Mouse (Mus musculus): ENCODE data around the gene Ensa.

The Ensa gene

GRCm38 (mm10) chr3:95631304-95631703 is 6.5 kb downstream of the Ensa start:
- POLR2A ChIA-PET, result interaction anchor here in 3 of 4 experiments (2.3 to 55.3 kb wide), 4 partner anchors 12 to 46 kb away, joined by 5 to 4534 read pairs (median 2334); partner anchors contain the start of genes Adamtsl4 (in 2 of the 3) and Mcl1 (in 2 of the 3)
- CTCF ChIA-PET, result no interaction called here

GRCm38 (mm10) chr3:95632648-95633588 is 8.1 kb downstream of the Ensa start:
- CTCF ChIA-PET, result interaction anchor here (0.5 to 2.1 kb wide), 55 partner anchors 8 to 647 kb away, joined by 3 to 22 read pairs (median 5); partner anchors contain the start of genes Ensa (in 2 of the 4) and Golph3l (in 2 of the 4)

GRCm38 (mm10) chr3:95635636-95636035 is 10.8 kb downstream of the Ensa start:
- POLR2A ChIA-PET, result interaction anchor here (0.6 to 55.3 kb wide), 14 partner anchors 8 to 41 kb away, joined by 3 to 4534 read pairs (median 14); partner anchors contain the start of genes Ensa (in 4 of the 4), Adamtsl4 (in 2 of the 4) and Mcl1 (in 2 of the 4)
- CTCF ChIA-PET, result interaction anchor here in 2 of 4 experiments (0.7 to 1.6 kb wide), 5 partner anchors 10 to 41 kb away, joined by 3 to 6 read pairs (median 4); partner anchors contain the start of gene Ensa (in 1 of the 2)

More at GRCm38 (mm10) chr3:95632648-95633588, 8.1 kb downstream of the Ensa start:
- POLR2A ChIA-PET, result interaction anchor here (0.5 to 55.3 kb wide), 47 partner anchors 6 to 773 kb away, joined by 3 to 4534 read pairs (median 4); partner anchors contain the start of genes Ensa (in 3 of the 4), Adamtsl4 (in 2 of the 4), Golph3l (in 2 of the 4) and Mcl1 (in 2 of the 4)

GRCm38 (mm10) chr3:95636072-95636471 is 11.3 kb downstream of the Ensa start:
- CTCF ChIA-PET, result interaction anchor here in 2 of 4 experiments (1.0 to 1.6 kb wide), 5 partner anchors 11 to 40 kb away, joined by 3 to 6 read pairs (median 4); partner anchors contain the start of gene Ensa (in 1 of the 2)
- POLR2A ChIA-PET, result interaction anchor here (0.6 to 55.3 kb wide), 14 partner anchors 7 to 41 kb away, joined by 3 to 4534 read pairs (median 14); partner anchors contain the start of genes Ensa (in 4 of the 4), Adamtsl4 (in 2 of the 4) and Mcl1 (in 2 of the 4)

GRCm38 (mm10) chr3:95639694-95640093 is 14.9 kb downstream of the Ensa start:
- POLR2A ChIA-PET, result interaction anchor here (0.6 to 55.3 kb wide), 14 partner anchors 8 to 348 kb away, joined by 3 to 4534 read pairs (median 8); partner anchors contain the start of genes Adamtsl4 (in 2 of the 4), Ensa (in 2 of the 4) and Mcl1 (in 2 of the 4)
- CTCF ChIA-PET, result interaction anchor here in 3 of 4 experiments (0.6 to 2.3 kb wide), 9 partner anchors 12 to 63 kb away, joined by 3 to 28 read pairs (median 3); no protein-coding TSS in a partner anchor

GRCm38 (mm10) chr3:95643097-95643496 is 18.3 kb downstream of the Ensa start:
- POLR2A ChIA-PET, result interaction anchor here (0.6 to 55.3 kb wide), 13 partner anchors 4 to 327 kb away, joined by 3 to 4534 read pairs (median 5); partner anchors contain the start of genes Adamtsl4 (in 2 of the 4), Ensa (in 2 of the 4), Mcl1 (in 2 of the 4) and Golph3l (in 1 of the 4)
- CTCF ChIA-PET, result interaction anchor here (0.5 to 1.8 kb wide), 6 partner anchors 8 to 40 kb away, joined by 3 to 12 read pairs (median 5); no protein-coding TSS in a partner anchor

- CTCF ChIA-PET, result interaction anchor here (0.5 to 3.1 kb wide), 13 partner anchors 10 to 573 kb away, joined by 3 to 22 read pairs (median 4); no protein-coding TSS in a partner anchor
- POLR2A ChIA-PET, result interaction anchor here (0.5 to 55.3 kb wide), 40 partner anchors 2 to 802 kb away, joined by 3 to 4534 read pairs (median 4); partner anchors contain the start of genes Ensa (in 3 of the 4), Mcl1 (in 3 of the 4), Adamtsl4 (in 2 of the 4) and Golph3l (in 2 of the 4)
Observed at GRCm38 (mm10) chr3:95645313-95646235, 20.8 kb downstream of the Ensa start.

- ChIA-PET CTCF (interaction anchor here in 3 of 4 experiments (0.6 to 2.3 kb wide), 3 partner anchors 20 to 234 kb away, joined by 3 to 7 read pairs (median 3); no protein-coding TSS in a partner anchor), POLR2A (interaction anchor here (0.6 to 55.3 kb wide), 9 partner anchors 1 to 107 kb away, joined by 3 to 4534 read pairs (median 211); partner anchors contain the start of genes Mcl1 (in 3 of the 4), Adamtsl4 (in 2 of the 4) and Ensa (in 2 of the 4))
Observed at GRCm38 (mm10) chr3:95648016-95648415, 23.2 kb downstream of the Ensa start.

GRCm38 (mm10) chr3:95650276-95651032 is 25.7 kb downstream of the Ensa start:
- ChIA-PET CTCF (interaction anchor here (0.5 to 5.8 kb wide), 17 partner anchors 11 to 437 kb away, joined by 3 to 60 read pairs (median 5); partner anchors contain the start of gene Ensa (in 1 of the 4)), POLR2A (interaction anchor here (0.6 to 56.4 kb wide), 51 partner anchors 1 to 619 kb away, joined by 3 to 4534 read pairs (median 4); partner anchors contain the start of genes Ensa (in 4 of the 4), Adamtsl4 (in 3 of the 4), Mcl1 (in 3 of the 4) and Cers2 (in 2 of the 4))

GRCm38 (mm10) chr3:95651033-95651373 is 26.2 kb downstream of the Ensa start:
- CTCF ChIA-PET, result interaction anchor here (0.5 to 5.8 kb wide), 16 partner anchors 11 to 436 kb away, joined by 3 to 60 read pairs (median 6); partner anchors contain the start of gene Ensa (in 1 of the 4)
- POLR2A ChIA-PET, result interaction anchor here (0.7 to 56.4 kb wide), 49 partner anchors 1 to 618 kb away, joined by 3 to 4534 read pairs (median 4); partner anchors contain the start of genes Ensa (in 4 of the 4), Adamtsl4 (in 3 of the 4), Mcl1 (in 3 of the 4) and Golph3l (in 2 of the 4)

- ChIA-PET CTCF (interaction anchor here (0.5 to 5.8 kb wide), 28 partner anchors 9 to 436 kb away, joined by 3 to 60 read pairs (median 5); partner anchors contain the start of genes Ensa (in 1 of the 4) and Golph3l (in 1 of the 4)), POLR2A (interaction anchor here (0.6 to 56.4 kb wide), 67 partner anchors 0 to 1895 kb away, joined by 3 to 4534 read pairs (median 4); partner anchors contain the start of genes Ensa (in 4 of the 4), Adamtsl4 (in 3 of the 4), Mcl1 (in 3 of the 4) and Golph3l (in 2 of the 4))
Observed at GRCm38 (mm10) chr3:95651391-95652203, 26.8 kb downstream of the Ensa start.

GRCm38 (mm10) chr3:95652204-95652811 is 27.5 kb downstream of the Ensa start:
- CTCF ChIA-PET, result interaction anchor here (0.5 to 5.8 kb wide), 21 partner anchors 9 to 310 kb away, joined by 3 to 60 read pairs (median 6); partner anchors contain the start of genes Ensa (in 1 of the 4) and Golph3l (in 1 of the 4)
- POLR2A ChIA-PET, result interaction anchor here (0.6 to 56.4 kb wide), 44 partner anchors 1 to 1894 kb away, joined by 3 to 4534 read pairs (median 5); partner anchors contain the start of genes Ensa (in 4 of the 4), Mcl1 (in 3 of the 4), Adamtsl4 (in 2 of the 4) and Golph3l (in 2 of the 4)

GRCm38 (mm10) chr3:95652871-95653270 is 28.1 kb downstream of the Ensa start:
- CTCF ChIA-PET, result interaction anchor here in 3 of 4 experiments (0.7 to 5.8 kb wide), 12 partner anchors 12 to 49 kb away, joined by 3 to 60 read pairs (median 6); partner anchors contain the start of gene Ensa (in 1 of the 3)
- POLR2A ChIA-PET, result interaction anchor here (0.6 to 56.4 kb wide), 28 partner anchors 1 to 1286 kb away, joined by 3 to 4534 read pairs (median 8); partner anchors contain the start of genes Ensa (in 4 of the 4), Mcl1 (in 3 of the 4), Adamtsl4 (in 2 of the 4) and Golph3l (in 2 of the 4)

Data from embryonic stem cell, embryonic (primary cell).